Mouse (Mus musculus): Measurements from ENCODE around the gene Dab2ip.

Gene Dab2ip

DNA sequence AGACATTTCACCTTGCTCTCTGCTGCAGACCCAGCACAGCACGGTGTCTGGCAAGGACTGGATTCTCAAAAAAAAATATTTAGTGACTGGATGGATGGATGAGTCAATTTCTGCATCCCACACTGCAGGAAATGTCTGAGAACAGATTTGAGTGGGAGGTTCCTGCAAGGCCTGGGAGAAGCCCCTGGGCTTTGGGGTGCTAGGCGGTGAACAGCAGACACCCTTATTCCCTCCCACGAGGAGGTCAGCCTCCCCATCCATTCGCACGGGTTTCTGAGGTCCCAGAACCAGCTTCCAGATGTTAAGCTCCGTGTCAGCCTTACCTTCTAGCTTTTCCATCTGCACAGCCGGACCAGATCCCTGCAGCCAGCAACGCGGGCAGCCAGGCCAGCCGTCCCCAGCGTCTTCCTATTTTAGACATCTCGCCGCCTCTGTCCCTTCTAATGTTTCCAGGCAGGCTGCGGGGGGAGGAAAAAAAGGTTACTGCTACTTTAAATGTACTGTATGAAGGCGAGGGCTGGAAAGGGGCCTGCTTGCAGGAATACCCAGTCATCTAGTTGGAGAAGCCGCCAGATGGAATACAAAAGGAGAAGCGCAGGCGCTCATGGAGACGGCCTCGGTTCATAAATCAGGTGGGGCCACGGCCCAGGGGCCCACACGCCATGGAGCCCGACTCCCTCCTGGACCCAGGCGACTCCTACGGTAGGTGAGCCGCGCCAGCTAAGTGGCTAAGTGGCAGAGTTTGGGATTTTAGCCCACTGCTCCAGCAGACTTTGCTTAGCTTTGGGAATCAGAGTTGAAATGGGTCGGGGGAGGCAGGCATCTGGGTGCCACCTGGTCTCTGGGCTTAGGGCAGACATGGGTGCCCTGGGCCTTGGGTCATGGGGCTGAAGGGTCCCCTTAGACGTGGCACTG, at the start of gene Dab2ip:
Dab2ip (plus strand) TSS at position 356 of the 915 bp plus-strand sequence.
- peak; percentile 23 for DNase-seq

- DNase-seq: peak; percentile 24
Measured at GRCm38 (mm10) chr2:35508597-35509342, 49.3 kb upstream of the Dab2ip start.

GRCm38 (mm10) chr2:35509343-35509667, 48.8 kb upstream of the Dab2ip start:
- DNase-seq: no peak

GRCm38 (mm10) chr2:35509888-35510287, 48.2 kb upstream of the Dab2ip start:
- DNase-seq: no peak

- no peak for DNase-seq
Measured at GRCm38 (mm10) chr2:35510920-35511319, 47.1 kb upstream of the Dab2ip start.

DNA sequence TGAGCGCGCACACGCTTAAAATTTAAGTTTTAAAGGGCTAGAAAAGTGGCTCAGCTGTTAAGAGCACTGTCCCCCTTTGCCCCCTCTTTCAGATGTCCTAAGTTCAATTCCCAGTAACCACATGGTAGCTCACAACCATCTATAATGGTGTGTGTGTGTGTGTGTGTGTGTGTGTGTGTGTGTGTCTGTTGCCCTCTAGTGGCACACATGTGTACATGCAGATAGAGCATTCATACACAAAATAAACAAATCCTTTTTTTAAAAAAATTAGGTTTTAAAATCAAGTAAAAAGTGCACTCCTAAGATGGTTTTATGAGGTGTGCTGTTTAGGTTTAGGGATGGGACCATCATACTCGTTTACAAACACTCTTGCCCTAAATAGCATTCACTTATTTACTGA, 45.8 kb upstream of the Dab2ip start:
- no peak for DNase-seq

DNA sequence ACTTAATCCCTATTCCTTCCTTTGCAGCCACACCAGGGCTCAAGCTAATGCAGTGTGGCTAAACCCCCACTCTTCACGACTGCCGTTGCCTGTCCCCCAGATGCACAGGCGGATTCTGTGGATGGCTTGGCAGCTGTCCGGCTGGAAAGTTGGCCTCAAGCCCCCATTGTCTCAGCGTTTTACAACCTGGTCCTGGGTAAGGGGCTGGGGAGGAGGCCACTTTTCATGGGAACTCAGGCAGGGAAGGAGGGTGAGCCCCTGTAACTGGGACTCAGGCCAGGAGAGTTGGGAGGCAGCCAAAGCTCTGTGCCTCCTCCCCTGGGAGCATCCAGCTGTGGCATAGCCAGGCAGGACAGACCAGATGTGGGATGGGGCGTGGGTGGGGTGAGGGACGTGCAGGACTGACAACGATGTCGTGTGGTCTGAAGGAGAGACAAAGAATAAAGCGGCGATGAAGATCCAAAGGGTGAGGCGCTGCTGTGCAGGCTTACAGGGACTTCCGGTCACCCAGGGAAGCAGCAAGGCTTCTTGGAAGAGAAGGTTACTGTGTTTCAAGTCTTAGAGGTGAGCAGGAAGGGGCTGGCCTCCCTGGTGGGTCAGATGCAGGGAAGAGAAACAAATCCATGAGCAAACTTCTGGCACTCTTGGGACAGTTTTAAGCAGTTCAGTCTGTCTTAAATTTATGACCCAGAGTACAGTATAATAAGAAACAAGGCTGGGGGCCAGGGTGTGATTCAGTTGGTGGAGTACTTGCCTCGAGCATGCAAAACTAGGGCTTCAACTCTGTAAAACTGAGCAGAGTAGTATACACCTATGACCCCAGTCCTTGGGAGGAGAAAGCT, 43.8 kb upstream of the Dab2ip start:
- peak; percentile 75 for DNase-seq

- no peak for DNase-seq
Measured at GRCm38 (mm10) chr2:35526612-35527242, 31.3 kb upstream of the Dab2ip start.

GRCm38 (mm10) chr2:35529086-35529485, 29.0 kb upstream of the Dab2ip start:
- no peak for DNase-seq

DNA sequence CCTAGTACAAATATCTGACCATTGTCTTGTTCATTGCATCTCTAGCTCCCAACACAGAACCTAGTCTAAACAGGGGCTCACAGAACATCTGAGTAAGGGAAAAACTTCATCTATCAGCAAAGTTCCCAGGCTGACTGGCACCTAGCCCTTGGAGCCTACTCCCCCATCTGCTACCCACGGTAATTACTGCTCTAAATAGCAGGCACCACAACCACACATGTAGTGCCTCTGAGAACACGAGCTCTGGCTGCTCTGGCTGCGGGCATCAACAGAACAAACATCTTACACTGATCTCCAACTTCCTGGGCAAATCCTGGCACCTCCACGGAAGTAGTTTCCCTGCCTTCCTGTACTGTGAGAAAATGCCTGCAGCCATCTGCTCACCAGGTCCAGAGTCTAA, 28.2 kb upstream of the Dab2ip start:
- peak; percentile 34 for DNase-seq

- no peak for DNase-seq
Measured at GRCm38 (mm10) chr2:35530732-35531131, 27.3 kb upstream of the Dab2ip start.

- no peak for DNase-seq
Measured at GRCm38 (mm10) chr2:35533646-35534045, 24.4 kb upstream of the Dab2ip start.

DNA sequence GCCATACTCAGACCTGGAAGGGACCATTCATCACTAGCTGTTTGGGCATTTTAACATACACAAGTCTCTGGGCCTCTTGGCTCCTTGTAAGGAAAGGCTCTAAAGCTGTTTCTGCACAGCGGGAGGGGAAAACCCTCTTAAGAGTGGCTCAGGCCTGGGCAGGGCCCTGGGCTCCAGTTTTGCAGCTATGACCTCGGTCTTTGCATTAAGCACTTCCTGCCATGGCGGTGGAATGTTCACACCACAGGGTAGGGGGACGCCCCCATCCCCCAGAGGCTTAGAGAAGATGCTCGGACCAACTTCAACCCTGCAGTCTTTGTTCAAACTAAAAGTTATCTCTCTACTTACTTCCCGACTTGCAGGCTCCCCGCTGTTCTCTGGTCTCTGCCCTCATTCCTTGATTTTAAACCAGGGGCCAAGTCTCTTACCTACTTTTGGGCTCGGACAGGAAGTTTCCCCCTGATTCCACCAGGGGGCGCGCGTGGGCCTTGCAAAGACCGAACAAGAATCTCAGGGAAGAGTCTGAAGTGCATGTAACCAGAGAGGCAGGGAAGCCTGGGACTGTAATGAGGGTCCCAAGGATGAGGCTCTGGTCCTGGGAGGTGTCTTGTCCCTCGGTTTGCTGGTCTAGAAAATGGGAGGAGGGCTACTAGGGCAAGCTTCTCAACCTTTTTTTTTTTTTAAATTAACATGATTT, 18.6 kb upstream of the Dab2ip start:
- peak; percentile 93 for DNase-seq

- no peak for DNase-seq
Measured at GRCm38 (mm10) chr2:35540798-35541197, 17.3 kb upstream of the Dab2ip start.

DNA sequence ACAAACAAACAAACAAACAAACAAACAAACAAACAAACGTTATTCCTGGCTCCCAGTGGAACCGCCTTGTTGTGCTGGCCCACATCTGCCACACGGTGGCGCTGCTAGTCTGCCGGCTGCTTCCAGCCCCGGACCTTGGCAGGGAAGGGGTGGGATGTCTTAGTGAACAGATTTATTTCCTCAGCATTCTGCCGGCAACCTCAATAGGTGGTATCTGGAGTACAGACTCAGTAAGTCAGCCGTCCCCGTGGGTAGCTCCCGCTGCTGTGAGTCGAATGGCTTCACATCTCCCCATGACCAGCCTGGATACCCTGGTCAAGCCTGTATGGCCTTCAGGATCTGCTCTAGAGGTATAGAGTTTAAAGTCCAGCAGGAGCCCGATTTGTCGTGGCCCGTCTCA, 13.3 kb upstream of the Dab2ip start:
- peak; percentile 87 for DNase-seq

DNA sequence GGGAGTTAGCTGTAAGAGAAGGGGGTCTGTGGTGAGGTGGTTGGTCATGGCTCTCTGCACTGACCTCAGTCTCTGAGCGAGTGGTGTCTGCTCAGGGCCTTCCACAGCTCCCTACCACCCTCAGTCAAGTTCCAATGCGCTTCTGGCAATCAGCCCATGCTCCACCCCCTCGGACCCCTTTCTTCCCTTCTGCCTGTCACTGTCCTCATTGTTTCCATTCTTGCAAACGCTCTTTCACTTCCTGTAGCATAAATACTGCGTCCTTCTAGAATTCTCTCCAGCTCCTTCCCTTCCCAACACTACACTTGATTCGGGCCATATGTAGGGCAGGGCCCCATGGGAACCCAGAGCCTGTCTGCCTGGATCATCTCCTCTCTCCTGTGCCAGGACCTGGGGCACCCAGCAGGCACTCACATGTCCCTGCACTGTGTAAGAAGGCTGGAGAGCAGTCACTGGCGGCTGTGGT, 12.9 kb upstream of the Dab2ip start:
- DNase-seq: peak; percentile 44

DNA sequence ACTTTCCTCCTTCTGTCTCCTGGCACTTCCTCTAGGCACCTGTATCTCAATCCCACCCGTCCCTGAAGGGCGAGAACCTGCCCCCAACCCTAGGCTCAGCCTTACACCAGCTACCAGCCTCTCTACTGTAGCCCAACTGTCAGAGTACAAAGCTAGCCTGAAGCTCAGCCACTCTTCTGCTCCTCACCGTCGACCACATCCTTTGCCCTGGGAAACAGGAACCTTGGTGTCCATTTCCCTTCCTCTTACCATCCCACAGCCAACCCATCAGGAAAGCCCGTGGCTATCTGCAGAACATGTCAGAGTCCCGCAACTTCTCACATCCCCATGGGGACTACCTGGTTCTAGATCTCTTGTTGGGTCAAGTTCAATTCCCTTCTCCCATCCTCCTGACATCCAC, 11.6 kb upstream of the Dab2ip start:
- no peak for DNase-seq

- no peak for DNase-seq
Measured at GRCm38 (mm10) chr2:35549191-35549590, 8.9 kb upstream of the Dab2ip start.

- no peak for DNase-seq
Measured at GRCm38 (mm10) chr2:35550097-35550496, 8.0 kb upstream of the Dab2ip start.

DNA sequence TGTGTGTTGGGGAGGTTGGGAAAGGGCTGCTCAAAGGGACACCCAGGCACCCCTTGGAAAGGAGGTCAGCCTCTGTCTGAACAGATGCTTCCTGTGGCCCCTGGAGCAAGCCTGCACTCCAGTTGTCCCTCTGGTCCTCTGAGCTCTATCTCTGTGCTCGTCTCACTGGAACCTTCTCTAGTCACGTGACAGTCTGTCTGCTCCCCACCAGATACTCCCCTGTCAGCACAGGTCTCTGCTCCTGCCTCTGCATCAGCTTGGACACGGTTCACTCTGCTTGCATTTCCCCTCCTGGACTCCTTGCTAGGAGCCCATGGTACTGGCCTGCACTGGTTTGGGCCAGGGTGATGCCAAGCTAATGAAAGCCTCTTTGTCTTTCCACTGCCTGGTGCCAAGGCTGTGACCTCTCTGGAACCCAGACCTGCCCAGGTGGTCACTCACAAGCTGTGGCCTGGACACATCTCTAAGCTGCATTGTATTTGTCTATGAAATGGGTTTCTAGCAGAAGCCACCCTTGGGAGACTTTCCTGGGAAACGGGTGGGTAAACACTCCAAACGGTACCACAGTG, 1.1 kb upstream of the Dab2ip start:
- no peak for DNase-seq

DNA sequence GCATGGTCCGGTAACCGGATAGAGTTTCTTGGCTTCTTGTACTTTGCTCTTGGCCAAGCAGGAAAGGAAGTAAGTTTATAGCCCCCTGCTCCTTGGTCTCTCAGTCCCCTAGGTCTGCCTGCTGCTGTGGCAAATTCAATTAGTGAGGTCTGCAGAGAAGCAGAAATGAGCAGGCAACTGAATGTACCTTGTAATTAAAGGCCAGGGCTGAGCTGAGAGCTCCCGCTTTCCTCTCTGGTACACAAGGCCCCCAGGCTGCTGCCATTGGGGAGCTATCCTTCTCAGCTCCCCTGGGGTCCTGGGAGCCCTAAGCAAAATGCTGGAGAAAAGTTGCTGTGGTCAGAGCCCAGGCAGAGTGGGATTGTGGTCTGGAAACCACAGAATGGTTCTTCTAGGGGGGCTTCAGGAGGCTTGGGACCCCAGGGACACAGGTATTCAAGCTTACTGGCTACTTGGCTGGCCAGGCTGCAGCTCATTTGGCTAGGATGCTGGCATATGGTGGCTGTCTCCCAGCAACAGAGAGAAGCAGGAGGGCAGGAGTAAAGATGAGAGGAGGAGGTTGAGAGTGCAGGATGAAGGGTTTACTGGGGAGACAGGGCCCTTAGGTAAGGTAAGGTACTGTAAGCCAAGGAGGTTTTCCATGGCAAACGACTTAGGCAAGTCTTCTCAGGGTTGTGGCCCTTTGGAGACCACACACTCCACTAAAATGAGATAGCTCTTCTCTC, 922 bp downstream of the Dab2ip start:
- DNase-seq: no peak

Data from right cerebral cortex, postnatal 4 days (tissue).